Mouse (Mus musculus): ENCODE measurements around the gene Cbx8.

Cbx8 gene

DNA sequence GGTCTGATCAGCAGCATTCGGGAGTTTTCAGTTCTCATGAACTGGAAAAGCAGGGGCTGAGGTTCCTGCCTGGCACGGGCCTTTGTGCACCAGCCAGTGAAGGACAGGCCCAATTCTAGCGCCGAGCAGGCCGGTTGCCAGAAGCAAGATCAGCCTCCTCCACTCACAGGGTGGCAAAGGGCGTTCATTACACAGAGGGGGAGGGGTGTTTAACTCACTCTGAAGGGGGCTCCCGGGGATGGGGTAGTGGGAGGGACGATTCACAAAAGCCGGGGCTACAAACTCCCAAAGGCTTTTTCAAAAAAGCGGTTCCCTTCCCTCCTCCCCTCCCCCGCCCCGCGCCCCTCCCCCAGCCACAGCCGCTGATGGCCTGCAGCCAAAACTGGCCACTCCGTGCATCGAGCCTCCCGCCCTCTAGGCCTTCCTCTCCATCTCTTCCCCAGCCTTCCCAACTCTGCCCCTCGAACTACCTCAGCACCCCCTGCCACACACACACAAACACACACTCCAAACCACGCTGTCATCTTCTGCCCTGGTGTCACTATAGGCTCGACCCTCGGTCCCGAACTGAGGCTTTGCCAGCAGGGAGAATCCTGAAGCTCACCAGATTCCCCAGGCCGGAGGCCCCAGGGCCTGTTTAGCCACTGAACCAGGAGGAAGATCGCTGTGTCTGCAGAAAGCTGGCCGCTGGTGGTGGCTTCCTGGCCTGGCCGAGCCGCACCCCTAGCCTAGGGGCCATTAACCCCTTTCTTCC lies 38.1 kb upstream of the Cbx8 start:
- DNase-seq: peak; percentile 63 to 67

- no peak for DNase-seq
These were observed 37.0 kb upstream of the Cbx8 start for GRCm38 (mm10) chr11:119077755-119078154.

- no peak for DNase-seq
These were observed 35.0 kb upstream of the Cbx8 start for GRCm38 (mm10) chr11:119075805-119076204.

GRCm38 (mm10) chr11:119073876-119074433 lies 33.2 kb upstream of the Cbx8 start:
- no peak for DNase-seq

GRCm38 (mm10) chr11:119072986-119073385 lies 32.2 kb upstream of the Cbx8 start:
- no peak for DNase-seq

DNA sequence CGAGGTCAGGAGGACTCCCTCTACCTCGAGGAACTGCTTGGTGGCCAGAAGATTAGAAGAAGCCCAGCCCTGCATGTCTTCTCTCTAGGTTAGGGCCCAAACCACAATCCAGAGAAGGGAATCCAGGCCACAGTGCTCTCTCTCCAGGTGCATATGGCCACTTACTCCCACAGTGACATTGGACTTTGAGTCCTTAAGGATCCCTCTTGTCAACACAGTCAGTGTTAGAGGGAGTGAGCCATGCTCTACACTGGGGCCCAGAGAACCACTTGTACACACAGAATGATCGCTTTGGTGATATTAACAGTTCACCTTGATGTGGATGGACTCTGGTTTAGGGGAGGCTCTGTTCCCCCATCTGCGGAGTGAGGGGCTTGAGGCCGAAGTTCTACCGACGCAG lies 31.5 kb upstream of the Cbx8 start:
- no peak for DNase-seq

DNA sequence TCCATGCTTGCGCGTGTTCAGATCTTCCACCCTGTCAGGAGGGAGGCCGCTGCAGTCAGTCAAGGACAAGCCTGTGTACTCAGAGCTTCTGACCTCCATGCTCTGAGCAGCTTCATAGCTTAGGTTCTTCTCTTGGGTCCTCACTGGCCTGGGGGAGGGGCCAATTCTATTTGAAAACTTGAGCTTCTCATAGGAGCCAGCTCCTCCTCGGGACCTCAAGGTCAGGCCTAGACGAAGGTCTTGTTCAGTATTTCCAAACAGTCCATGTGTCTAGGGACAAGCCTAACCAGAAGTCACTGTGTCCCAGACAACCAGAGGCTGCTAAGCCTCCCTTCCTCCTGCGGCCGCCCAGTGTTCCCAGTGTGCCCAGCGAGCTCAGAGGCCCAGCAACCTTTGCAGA lies 26.1 kb upstream of the Cbx8 start:
- no peak for DNase-seq

GRCm38 (mm10) chr11:119059256-119059655 lies 18.5 kb upstream of the Cbx8 start:
- no peak for DNase-seq

DNA sequence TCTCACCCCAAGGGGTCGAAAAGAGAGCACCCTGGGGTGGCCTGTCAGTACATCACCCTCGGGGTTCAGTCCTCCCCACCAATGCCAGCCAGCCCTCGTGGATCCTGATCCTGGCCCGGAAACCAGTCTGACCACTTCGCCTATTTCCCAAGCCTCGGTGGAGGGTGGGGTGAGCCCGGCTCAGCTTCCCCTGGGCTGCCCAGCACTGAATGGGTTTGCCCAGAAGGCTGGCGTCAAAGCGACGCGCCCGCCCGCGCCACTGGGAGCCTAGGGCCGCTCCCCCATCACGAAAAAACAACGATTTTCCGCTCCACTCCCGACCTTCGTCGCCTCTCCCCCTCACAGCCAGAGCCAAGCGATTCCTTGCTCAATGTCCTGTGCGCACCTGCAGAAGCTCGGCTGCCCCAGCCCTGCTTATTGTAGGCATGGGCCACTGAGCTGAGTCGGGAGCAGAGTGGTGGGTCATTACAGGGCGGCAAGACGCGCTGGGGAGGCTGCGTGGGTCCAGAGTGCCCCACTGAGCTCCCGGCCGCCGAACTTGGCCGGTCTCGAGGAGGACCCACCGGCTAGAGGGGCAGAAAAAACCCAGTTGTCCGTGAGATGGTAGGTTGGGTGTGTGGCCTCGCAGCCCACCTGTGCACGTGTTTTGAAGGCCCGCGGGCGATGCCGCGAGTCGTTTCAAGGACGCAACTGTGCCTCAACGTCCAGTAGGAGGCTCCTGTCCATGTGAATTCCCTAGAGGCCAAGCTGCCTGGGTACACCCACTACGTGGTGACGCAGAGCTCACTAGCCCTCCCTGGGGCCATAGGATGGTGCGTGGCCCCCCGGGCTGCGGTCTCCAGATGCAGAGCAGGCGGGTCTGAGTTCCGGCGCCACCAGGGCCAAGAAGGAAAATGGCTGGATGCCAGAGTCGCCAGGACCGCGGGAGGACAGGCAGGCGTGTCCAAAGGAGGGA lies 17.5 kb upstream of the Cbx8 start:
- no peak for DNase-seq

- DNase-seq: no peak
These were observed 16.5 kb upstream of the Cbx8 start for GRCm38 (mm10) chr11:119057291-119057690.

DNA sequence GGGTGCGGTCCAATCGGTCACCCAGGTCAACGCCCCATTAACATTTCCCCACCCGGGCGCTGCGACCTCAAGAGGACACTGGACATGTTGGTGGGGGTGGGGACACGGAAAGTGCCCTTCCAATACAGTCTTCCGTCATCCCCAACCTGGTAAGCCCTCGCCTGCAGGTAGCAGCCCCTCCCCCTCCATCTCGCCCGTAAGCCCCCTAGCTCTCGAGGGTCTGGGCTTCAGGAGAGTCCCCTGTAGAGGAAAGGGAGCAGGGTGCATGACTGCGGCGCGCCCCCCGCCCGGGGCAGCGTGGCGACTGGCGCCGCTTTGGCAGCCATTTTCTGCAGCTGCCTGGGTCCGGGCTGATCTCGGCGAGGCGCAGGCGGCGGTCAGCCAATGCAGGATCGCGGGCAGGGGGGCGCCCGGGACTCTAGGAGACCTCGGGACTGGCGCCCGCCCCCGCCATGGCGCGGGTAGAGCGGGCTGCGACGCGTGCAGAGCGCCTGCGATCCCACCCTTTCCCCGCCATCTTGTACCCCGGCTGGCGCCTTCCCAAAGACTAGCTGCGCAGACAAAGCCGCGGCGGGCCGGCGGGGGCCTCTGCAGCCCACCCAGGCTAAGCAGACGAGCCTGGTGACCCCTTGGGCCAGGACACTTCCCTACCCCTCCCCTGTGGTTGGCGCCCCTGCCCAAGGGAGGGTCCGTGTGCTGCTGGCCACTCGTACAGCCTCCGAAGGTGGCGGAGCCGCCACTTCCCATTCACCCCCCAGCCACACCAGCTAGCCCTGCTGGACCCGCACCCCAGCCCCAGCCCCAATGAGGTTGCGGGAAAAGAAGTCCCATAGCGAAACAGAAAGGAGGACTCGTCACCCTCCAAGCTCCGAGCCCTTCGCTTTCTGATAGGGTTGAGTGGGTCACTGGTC lies 15.8 kb upstream of the Cbx8 start:
- DNase-seq: peak; percentile 66 to 73

DNA sequence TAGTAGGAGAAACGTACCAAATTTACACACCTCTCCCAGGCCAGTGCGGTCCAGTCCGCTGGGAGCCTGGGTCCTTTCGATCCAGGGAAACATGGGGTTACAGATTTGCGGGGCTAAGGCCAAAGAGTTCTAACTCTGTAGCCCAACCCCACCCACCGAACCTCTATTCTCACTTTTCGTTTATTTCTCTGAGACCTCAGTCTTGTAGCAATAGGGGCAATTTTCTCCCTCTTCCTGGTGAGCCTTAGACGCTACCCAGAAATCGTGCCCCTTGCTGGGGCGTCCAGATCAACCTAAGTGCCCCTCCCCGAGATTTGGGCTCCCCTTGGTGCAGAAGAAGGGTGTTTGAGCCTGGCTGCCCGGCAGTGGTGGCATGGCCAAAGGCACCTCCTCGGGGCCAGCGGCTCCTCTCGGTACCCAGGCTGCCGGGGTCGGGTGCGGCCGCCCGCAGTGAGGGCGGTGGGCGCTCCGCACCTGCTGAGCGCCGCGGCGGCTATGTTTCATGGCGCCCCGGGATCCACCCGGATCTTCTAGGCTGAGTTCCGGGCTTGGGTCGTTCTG lies 14.9 kb upstream of the Cbx8 start:
- DNase-seq: peak in 1 of 2 experiments; percentile 36

- peak; percentile 59 to 62 for DNase-seq
These were observed 13.9 kb upstream of the Cbx8 start for GRCm38 (mm10) chr11:119054351-119055345.

DNA sequence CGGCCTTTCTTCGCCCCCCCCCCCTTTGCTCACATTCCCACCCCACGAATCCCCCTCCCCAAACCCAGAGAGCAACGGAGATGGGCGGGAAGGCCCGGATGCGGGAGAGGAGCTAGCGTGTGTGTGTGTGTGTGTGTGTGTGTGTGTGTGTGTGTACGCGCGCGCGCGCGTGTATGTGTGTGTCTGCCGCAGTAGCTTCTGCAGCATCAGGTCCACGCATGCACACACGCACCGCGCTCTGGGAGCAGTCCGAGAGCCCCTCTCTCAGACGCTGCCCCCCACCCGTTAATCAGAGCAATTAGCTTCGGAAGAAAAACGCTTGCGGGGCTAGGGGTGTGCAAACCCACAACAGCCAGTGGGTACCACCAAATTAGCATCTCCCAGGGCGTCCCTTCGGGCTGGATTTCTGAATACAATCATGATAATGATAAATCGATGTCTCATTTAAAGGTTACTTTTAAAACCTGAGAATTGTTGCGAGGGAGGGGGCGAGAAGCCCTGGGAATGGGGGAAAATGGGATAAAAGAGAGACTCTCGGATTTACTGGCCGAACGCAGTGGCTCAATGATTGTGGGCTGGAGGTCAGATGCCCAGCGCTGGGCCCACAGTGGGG lies 13.1 kb upstream of the Cbx8 start:
- DNase-seq: peak; percentile 57 to 60

- peak; percentile 81 to 86 for DNase-seq
These were observed 12.5 kb upstream of the Cbx8 start for GRCm38 (mm10) chr11:119053257-119053670.

DNA sequence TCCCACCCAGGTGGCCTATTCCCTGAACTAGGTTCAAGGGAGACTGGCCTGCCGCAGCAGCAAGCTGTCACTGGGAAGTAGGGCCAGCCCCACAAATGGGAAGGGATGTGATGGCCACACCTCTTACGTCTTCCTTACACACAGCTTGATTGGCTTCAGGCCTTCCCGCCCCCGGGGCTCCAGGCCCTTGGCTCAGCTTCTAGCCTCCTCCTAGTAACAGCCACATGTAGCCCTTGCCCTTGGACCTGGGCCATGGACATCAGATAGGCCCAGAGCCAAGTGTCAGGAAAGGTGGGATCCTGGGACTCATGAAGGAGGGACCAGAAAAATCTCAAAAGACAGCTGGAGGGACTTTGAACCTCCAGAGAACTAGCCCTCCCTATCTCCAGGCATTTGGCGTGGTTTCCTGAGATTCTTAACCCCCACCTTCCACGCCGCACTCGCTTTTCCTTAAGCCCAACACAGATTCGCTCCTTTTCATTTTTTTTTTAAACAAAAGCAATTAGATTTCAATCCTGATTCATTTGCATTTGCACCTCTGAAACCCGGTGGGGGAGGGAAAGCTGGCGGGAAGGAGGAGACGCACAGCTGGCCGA lies 12.0 kb upstream of the Cbx8 start:
- DNase-seq: peak; percentile 33 to 45

DNA sequence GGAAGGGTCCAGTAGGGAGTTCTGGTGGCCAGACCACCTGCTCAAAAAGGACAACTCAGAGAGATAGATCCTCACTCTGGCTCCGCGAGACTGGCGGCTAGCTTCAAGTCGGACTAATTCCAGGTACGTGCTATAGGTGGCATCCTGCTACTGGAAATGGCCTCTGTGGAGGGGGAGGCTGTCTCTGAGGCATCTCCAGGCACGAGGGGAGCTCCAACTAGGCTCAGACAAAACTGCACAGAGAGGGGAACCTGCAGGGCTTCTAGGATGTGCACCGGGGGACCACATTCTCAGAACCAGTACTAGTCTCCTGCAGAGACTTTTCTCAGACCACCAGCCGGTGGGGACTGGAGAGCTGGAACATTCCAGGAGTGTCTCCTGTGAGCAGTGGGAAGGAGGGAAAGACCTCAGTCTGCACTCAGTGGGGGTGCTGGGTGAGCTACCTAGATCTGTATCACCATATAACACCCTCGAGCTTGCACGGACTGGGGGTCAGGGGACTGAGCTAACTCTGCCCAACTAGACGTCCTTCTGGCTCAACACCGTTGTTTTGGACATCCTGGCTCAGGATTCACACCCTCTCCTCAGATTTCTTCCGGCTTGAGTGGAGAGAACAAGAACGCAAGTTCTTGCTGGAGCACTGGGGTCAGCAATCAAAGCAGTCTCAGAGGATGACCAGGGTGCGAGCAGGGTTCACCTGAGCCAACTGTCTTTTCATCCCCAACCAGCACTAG lies 11.3 kb upstream of the Cbx8 start:
- DNase-seq: peak; percentile 63

- DNase-seq: no peak
These were observed 10.7 kb upstream of the Cbx8 start for GRCm38 (mm10) chr11:119051426-119051825.

GRCm38 (mm10) chr11:119050361-119050760 lies 9.6 kb upstream of the Cbx8 start:
- DNase-seq: no peak

All from cerebellum, postnatal 36 days (tissue).